Mouse (Mus musculus): ENCODE data around the gene Chst4.

- TF ChIP-seq CTCF (IDR thresholded peaks at IDR 0.05), result no peak
- TF ChIP-seq EP300 (IDR thresholded peaks at IDR 0.05; ENCODE audit: insufficient read depth, low read depth, low read length), result no peak
Observed at GRCm38 (mm10) chr8:109982386-109983105, 57.0 kb downstream of the Chst4 start.

Measured in heart, adult 2 months (tissue).